Mouse (Mus musculus) hindbrain, embryonic 13.5 days (tissue): Measurements from ENCODE around the gene Gm36245. TPM values are rescaled to one million over a fixed set of nuclear protein-coding genes. Genes with fewer than 3 reads are reported as not detected.
"Not testable (repeated sequence)": the region's sequence is repeated elsewhere in the genome, so short reads cannot be mapped to it uniquely, and the experiment has no call there.

Source experiments
- ATAC-seq: fragments of 200-750 bp; cut with Nextera tagmentation; 2 replicates; pipeline ENCODE4 v1.8.0; 2017; ENCODE audit warnings: moderate TSS enrichment; ENCODE audit not compliant: low FRiP score
- H3K27ac ChIP-seq: fragments of 300-500 bp; sonication (generic); 2 replicates; pipeline ENCODE4 v1.5.1; 2015; ENCODE audit warnings: inconsistent platforms, mild to moderate bottlenecking, moderate library complexity
- H3K27me3 ChIP-seq: fragments of 300-500 bp; sonication (generic); 2 replicates; pipeline ENCODE4 v1.6.1; 2015; ENCODE audit warnings: mild to moderate bottlenecking, inconsistent platforms
- H3K36me3 ChIP-seq: fragments of 300-500 bp; sonication (generic); 2 replicates; pipeline ENCODE4 v1.6.1; 2015; ENCODE audit warnings: mild to moderate bottlenecking, inconsistent platforms
- H3K4me1 ChIP-seq: fragments of 300-500 bp; sonication (generic); replicated peaks from 2 replicates; pipeline ENCODE4 v1.6.1; 2015; ENCODE audit warnings: inconsistent platforms
- H3K4me2 ChIP-seq: fragments of 300-500 bp; sonication (generic); 2 replicates; pipeline ENCODE4 v1.6.1; 2015; ENCODE audit warnings: inconsistent platforms, mild to moderate bottlenecking, moderate library complexity
- H3K4me3 ChIP-seq: fragments of 300-500 bp; sonication (generic); 2 replicates; pipeline ENCODE4 v1.5.1; 2015; ENCODE audit warnings: mild to moderate bottlenecking, inconsistent platforms
- H3K9ac ChIP-seq: fragments of 300-500 bp; sonication (generic); 2 replicates; pipeline ENCODE4 v1.6.1; 2015; ENCODE audit warnings: mild to moderate bottlenecking, inconsistent platforms
- H3K9me3 ChIP-seq: fragments of 300-500 bp; sonication (generic); 2 replicates; pipeline ENCODE4 v1.6.1; 2016; ENCODE audit warnings: inconsistent platforms
- WGBS: fragments of 180-500 bp; shearing (Covaris S2); methylation state at CpG from one replicate; pipeline ENCODE4 v1.1.7; 2015; 5-methylcytosine and 5-hydroxymethylcytosine counted together
- polyA plus RNA-seq: library from polyadenylated mRNA; unstranded; fragments of >200 nt; fragmentation: Nextera tagmentation; extraction: Ambion mirVana; gene quantifications from 2 replicates; pipeline ENCODE4 v1.2.1, GENCODE M21; 2015

The Gm36245 gene
- polyA plus RNA-seq, 1 experiment from 2014 or later = not detected

DNA sequence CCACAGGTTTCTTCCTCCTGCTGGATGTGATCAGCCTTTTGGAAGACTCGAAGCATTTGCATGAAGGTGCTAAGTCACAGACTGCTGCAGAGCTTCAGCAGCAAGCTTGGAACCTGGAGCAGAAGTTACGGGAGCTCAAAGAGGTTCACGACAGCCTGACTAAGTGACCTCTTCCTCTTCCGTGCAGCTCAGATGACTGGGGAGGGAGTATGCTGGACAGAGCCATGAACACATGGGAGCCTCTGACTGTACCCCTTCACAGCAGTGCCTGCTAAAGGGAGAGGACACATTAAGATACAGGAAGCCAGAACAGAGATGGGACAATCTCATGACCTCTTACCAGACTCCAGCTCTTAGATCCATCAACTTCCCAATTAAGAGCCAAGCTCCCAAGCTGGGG, 27.4 kb downstream of the Gm36245 start:
- not testable (repeated sequence) for H3K36me3 ChIP-seq, H3K27ac ChIP-seq, H3K9ac ChIP-seq, H3K9me3 ChIP-seq, H3K4me3 ChIP-seq, ATAC-seq, H3K27me3 ChIP-seq, H3K4me1 ChIP-seq, H3K4me2 ChIP-seq
- 85% methylated on average over 4 of the region's 4 CpGs for WGBS

DNA sequence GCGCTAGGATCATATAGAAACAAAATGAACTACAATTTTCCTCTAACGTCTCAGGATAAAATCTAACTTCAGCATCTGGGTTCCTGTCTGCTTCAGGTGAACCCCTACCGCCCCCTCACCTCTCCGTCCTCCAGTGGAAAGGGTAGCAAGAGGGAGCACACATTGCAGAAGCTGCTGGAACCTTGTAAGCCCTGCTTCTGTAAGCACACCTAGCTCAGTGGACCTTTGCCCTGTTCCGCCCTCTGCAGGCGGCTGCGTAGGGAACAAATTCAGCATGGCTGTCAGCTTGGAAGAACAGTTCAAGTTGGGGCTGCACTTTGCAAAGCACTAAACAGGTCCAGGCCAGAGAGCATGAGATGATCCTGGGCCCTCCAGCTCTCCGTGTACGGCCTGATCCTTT, 29.6 kb downstream of the Gm36245 start:
- not testable (repeated sequence) for H3K27me3 ChIP-seq, H3K9ac ChIP-seq, H3K9me3 ChIP-seq, H3K36me3 ChIP-seq, H3K4me3 ChIP-seq, H3K4me1 ChIP-seq, H3K4me2 ChIP-seq, H3K27ac ChIP-seq, ATAC-seq
- WGBS = 69% methylated on average over 9 of the region's 9 CpGs

DNA sequence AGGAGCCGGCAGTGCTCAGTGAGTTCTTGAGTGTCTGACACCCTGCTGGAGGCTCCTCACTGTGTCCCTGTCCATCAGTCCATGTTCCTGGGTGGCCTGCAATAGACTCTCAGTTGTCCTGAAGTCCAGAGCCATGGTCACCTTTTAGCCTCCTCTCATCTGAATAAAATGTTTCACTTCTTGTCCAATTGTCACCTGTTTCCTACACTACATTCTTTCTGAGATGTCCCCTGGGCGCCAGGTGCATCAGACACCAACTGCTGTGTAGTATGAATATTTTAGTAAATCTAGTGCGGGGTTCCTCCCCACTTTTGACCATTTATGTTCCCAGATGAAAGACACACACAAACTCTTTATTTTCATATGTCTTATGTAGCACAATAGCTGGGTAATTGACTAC, 30.8 kb downstream of the Gm36245 start:
- H3K4me2 ChIP-seq, H3K4me1 ChIP-seq, H3K27ac ChIP-seq, H3K9me3 ChIP-seq, H3K36me3 ChIP-seq, H3K4me3 ChIP-seq, H3K27me3 ChIP-seq, ATAC-seq, H3K9ac ChIP-seq: not testable (repeated sequence)
- WGBS = 78% methylated on average over 3 of the region's 3 CpGs

DNA sequence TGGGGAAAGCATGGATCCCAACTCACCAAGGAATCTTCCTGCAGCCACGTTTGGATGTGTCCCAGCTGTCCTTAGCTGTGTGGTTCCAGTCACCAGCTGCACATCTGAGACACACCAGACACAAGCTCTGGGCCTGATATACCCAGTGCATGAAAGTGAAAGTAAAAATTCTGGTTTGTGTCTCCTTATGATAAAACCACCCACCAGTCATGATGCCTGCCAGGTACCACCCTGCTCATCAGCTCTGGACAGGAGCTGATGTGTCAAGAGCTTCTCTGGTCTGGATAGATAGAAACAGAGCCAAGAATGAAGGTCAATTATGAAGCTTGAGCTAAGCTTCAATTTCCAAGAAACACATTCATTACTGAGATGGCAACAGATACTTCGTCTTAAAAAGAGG, 44.1 kb downstream of the Gm36245 start, which contains the start of gene Apol11b:
Gene Apol11b, minus strand, starts transcription at position 111 of the 400 bp plus-strand sequence.
- 79% methylated on average over 2 of the region's 2 CpGs for WGBS
- not testable (repeated sequence) for H3K4me3 ChIP-seq, ATAC-seq, H3K36me3 ChIP-seq, H3K27ac ChIP-seq, H3K9ac ChIP-seq, H3K27me3 ChIP-seq, H3K4me1 ChIP-seq, H3K4me2 ChIP-seq, H3K9me3 ChIP-seq

DNA sequence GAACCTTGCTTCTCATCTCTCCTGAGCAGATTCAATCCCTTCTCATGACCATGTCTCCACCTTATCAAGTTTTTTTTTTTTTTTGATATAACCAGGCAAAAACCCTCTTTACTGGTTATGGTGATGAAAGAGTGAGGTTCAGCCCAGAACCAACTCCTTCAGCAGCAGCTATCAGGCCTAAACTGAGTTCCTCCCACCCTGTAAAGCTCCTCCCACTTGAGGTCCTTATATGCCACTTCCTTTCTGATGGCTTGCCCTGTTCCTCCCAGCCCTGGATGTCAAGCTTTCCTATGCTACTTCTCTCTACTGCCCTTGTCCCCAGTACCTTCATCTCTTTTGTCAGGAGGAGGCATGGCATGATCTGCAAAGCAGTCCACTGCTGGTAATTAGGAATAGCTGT, 52.1 kb downstream of the Gm36245 start:
- H3K4me1 ChIP-seq, H3K36me3 ChIP-seq, H3K4me2 ChIP-seq, H3K9me3 ChIP-seq, H3K27me3 ChIP-seq, H3K27ac ChIP-seq, H3K4me3 ChIP-seq, ATAC-seq, H3K9ac ChIP-seq: not testable (repeated sequence)

Other genes with a start within 250 kb of the Gm36245 start
- 0.08 TPM in 1 of 2 replicates, not detected in the other for gene Apol7a, start 200.1 kb upstream of the Gm36245 start, polyA plus RNA-seq
- not detected in 2 replicates for gene Apol9a, start 188.1 kb upstream of the Gm36245 start, polyA plus RNA-seq
- not detected in 2 replicates for gene Apol7b, start 151.8 kb upstream of the Gm36245 start, polyA plus RNA-seq
- gene Apol10a, start 122.2 kb upstream of the Gm36245 start, polyA plus RNA-seq = not detected in 2 replicates
- not detected in 2 replicates for gene Apol11a, start 91.0 kb upstream of the Gm36245 start, polyA plus RNA-seq
- not detected in 2 replicates for gene Apol7c, start 65.9 kb upstream of the Gm36245 start, polyA plus RNA-seq
- gene 1700025B11Rik, start 37.4 kb upstream of the Gm36245 start, polyA plus RNA-seq = not detected in 2 replicates
- gene Apol10b, start 3.1 kb upstream of the Gm36245 start, polyA plus RNA-seq = 0.06 TPM in 1 of 2 replicates, not detected in the other
- gene Apol11b, start 44.0 kb downstream of the Gm36245 start, polyA plus RNA-seq = 0.08 TPM in 1 of 2 replicates, not detected in the other
- not detected in 2 replicates for gene Apol7e, start 99.6 kb downstream of the Gm36245 start, polyA plus RNA-seq
- gene Apol9b, start 129.8 kb downstream of the Gm36245 start, polyA plus RNA-seq = not detected in 2 replicates
- 0.06 and 0.16 TPM in 2 replicates for gene Apol8, start 157.7 kb downstream of the Gm36245 start, polyA plus RNA-seq
- 14.5 and 14.9 TPM in 2 replicates for gene Myh9, start 242.9 kb downstream of the Gm36245 start, polyA plus RNA-seq